Mouse (Mus musculus): ENCODE measurements at regions not wholly inside any gene's neighbourhood (a gene's known extent, or its start where the extent isn't known, plus 50 kb on each side); places are given as distances from the start of the nearest gene placed in this dataset.

- Histone ChIP-seq H3K4me2 (ENCODE audit: low read length) (peak overlapping the region; percentile 2; the same call in 1 of the 2 replicates), H3K4me1 (ENCODE audit: control insufficient read depth, insufficient read depth, low read depth, low read length) (peaks cover 19% of the 10 kb centered on the region), H3K4me3 (ENCODE audit: low read length) (no peak overlapping the region), H3K27me3 (replicated peaks; ENCODE audit: control insufficient read depth, insufficient read depth, low read length) (no peaks in the 10 kb centered on the region), H3K9ac (ENCODE audit: low read depth, low read length) (no peak overlapping the region), H3K36me3 (ENCODE audit: control insufficient read depth, insufficient read depth, low read length) (no peaks in the 10 kb centered on the region), H3K27ac (ENCODE audit: low read depth, low read length) (no peak overlapping the region), H3K9me3 (ENCODE audit: control insufficient read depth, low read length) (no peaks in the 10 kb centered on the region)
- peak; percentile 51; the same call in 1 of the 2 replicates for ATAC-seq
- 9% methylated on average over 4 of the region's 4 CpGs for WGBS
These were observed 165.8 kb downstream of the Spry2 start for GRCm38 (mm10) chr14:105730786-105731185.

DNA sequence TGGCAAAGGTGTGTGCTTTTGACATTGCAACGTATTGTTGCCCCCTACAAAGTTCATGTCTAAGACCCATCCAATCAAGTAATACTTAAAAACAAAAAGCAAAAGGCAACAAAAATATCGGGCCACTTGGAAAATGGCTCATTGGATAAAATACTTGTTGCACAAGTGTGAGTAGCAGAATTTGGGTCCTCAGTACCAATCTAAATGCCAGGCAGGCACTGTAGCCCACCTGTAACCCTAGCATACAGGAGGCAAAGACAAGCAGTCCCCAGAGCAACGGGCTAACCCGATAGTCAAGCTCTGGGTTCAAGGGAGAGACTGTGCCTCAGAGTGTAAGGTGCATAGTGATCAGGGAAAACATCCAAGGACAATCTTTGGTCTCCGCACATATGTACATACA, 167.8 kb downstream of the Spry2 start:
- no peak overlapping the region for H3K27ac ChIP-seq (ENCODE audit: low read depth, low read length)
- WGBS, result 96% methylated on average over 5 of the region's 5 CpGs
- no peaks in the 10 kb centered on the region for H3K36me3 ChIP-seq (ENCODE audit: control insufficient read depth, insufficient read depth, low read length)
- no peak for ATAC-seq
- no peak overlapping the region for H3K4me2 ChIP-seq (ENCODE audit: low read length)
- H3K27me3 ChIP-seq (replicated peaks; ENCODE audit: control insufficient read depth, insufficient read depth, low read length), result no peaks in the 10 kb centered on the region
- H3K4me3 ChIP-seq (ENCODE audit: low read length), result no peak overlapping the region
- no peak overlapping the region for H3K9ac ChIP-seq (ENCODE audit: low read depth, low read length)
- no peaks in the 10 kb centered on the region for H3K9me3 ChIP-seq (ENCODE audit: control insufficient read depth, low read length)
- peaks cover 19% of the 10 kb centered on the region for H3K4me1 ChIP-seq (ENCODE audit: control insufficient read depth, insufficient read depth, low read depth, low read length)

DNA sequence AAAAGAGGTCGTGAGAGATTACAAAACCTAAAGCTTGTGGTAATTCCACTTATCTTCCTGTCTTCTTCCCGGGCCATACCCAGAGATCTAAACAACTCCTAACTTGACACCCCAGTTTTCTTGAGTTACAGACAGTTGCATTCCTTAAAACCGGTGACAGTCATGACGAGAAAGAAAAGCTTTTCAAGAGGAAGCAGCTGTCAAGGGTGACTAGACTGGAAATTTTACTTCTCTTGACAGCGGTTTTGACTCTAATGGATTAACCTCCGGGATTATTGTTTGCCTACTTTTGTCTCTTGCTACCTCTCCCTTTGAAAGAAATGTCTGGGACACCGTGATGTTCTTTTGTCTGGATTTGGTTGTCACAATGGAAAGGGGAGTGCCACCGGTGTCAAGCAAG, 170.9 kb downstream of the Spry2 start:
- no peak overlapping the region for H3K4me3 ChIP-seq (ENCODE audit: low read length)
- WGBS, result 39% methylated on average over 8 of the region's 8 CpGs
- H3K9me3 ChIP-seq (ENCODE audit: control insufficient read depth, low read length), result no peaks in the 10 kb centered on the region
- no peaks in the 10 kb centered on the region for H3K36me3 ChIP-seq (ENCODE audit: control insufficient read depth, insufficient read depth, low read length)
- H3K27ac ChIP-seq (ENCODE audit: low read depth, low read length), result no peak overlapping the region
- ATAC-seq, result no peak
- no peak overlapping the region for H3K9ac ChIP-seq (ENCODE audit: low read depth, low read length)
- H3K4me1 ChIP-seq (ENCODE audit: control insufficient read depth, insufficient read depth, low read depth, low read length), result peaks cover 1% of the 10 kb centered on the region
- H3K4me2 ChIP-seq (ENCODE audit: low read length), result no peak overlapping the region
- no peaks in the 10 kb centered on the region for H3K27me3 ChIP-seq (replicated peaks; ENCODE audit: control insufficient read depth, insufficient read depth, low read length)

- H3K9ac ChIP-seq (ENCODE audit: low read depth, low read length), result no peak overlapping the region
- no peaks in the 10 kb centered on the region for H3K27me3 ChIP-seq (replicated peaks; ENCODE audit: control insufficient read depth, insufficient read depth, low read length)
- H3K9me3 ChIP-seq (ENCODE audit: control insufficient read depth, low read length), result no peaks in the 10 kb centered on the region
- no peaks in the 10 kb centered on the region for H3K4me1 ChIP-seq (ENCODE audit: control insufficient read depth, insufficient read depth, low read depth, low read length)
- H3K36me3 ChIP-seq (ENCODE audit: control insufficient read depth, insufficient read depth, low read length), result no peaks in the 10 kb centered on the region
- 78% methylated on average over 2 of the region's 2 CpGs for WGBS
- no peak overlapping the region for H3K4me3 ChIP-seq (ENCODE audit: low read length)
- H3K4me2 ChIP-seq (ENCODE audit: low read length), result no peak overlapping the region
- ATAC-seq, result no peak
- H3K27ac ChIP-seq (ENCODE audit: low read depth, low read length), result no peak overlapping the region
These were observed 173.7 kb downstream of the Spry2 start for GRCm38 (mm10) chr14:105722923-105723322.

DNA sequence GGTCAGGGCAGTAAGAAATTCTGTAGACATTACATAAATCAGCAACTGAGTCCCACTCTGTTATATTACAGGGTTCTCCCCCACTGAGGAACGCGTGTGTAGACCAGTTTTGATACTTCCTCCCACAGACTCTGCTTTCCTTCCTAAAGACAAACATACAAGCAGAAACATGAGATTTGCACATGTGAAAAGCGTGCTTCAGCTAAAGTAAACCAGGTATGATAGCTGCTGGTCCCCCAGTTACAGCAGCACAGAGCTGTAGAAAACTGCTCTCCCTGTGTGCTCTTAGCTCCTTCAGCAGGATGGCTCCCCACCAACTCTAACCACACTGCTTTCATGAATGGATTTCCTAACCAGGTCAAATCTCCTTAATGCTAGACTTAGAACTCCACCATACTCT, 175.0 kb downstream of the Spry2 start:
- no peak for ATAC-seq
- Histone ChIP-seq H3K27ac (ENCODE audit: low read depth, low read length) (no peak overlapping the region), H3K27me3 (replicated peaks; ENCODE audit: control insufficient read depth, insufficient read depth, low read length) (no peaks in the 10 kb centered on the region), H3K9me3 (ENCODE audit: control insufficient read depth, low read length) (no peaks in the 10 kb centered on the region), H3K36me3 (ENCODE audit: control insufficient read depth, insufficient read depth, low read length) (no peaks in the 10 kb centered on the region), H3K9ac (ENCODE audit: low read depth, low read length) (no peak overlapping the region), H3K4me3 (ENCODE audit: low read length) (no peak overlapping the region), H3K4me1 (ENCODE audit: control insufficient read depth, insufficient read depth, low read depth, low read length) (no peaks in the 10 kb centered on the region), H3K4me2 (ENCODE audit: low read length) (no peak overlapping the region)
- WGBS, result 87% methylated on average over 3 of the region's 3 CpGs

GRCm38 (mm10) chr14:105720816-105721510, 175.7 kb downstream of the Spry2 start:
- H3K36me3 ChIP-seq (ENCODE audit: control insufficient read depth, insufficient read depth, low read length), result no peaks in the 10 kb centered on the region
- H3K4me2 ChIP-seq (ENCODE audit: low read length), result no peak overlapping the region
- H3K4me1 ChIP-seq (ENCODE audit: control insufficient read depth, insufficient read depth, low read depth, low read length), result no peaks in the 10 kb centered on the region
- 85% methylated on average over 6 of the region's 6 CpGs for WGBS
- H3K9me3 ChIP-seq (ENCODE audit: control insufficient read depth, low read length), result no peaks in the 10 kb centered on the region
- ATAC-seq, result no peak
- no peak overlapping the region for H3K4me3 ChIP-seq (ENCODE audit: low read length)
- H3K27me3 ChIP-seq (replicated peaks; ENCODE audit: control insufficient read depth, insufficient read depth, low read length), result no peaks in the 10 kb centered on the region
- H3K27ac ChIP-seq (ENCODE audit: low read depth, low read length), result no peak overlapping the region
- H3K9ac ChIP-seq (ENCODE audit: low read depth, low read length), result no peak overlapping the region

GRCm38 (mm10) chr14:105718676-105719441, 177.8 kb downstream of the Spry2 start:
- Histone ChIP-seq H3K4me3 (ENCODE audit: low read length) (no peak overlapping the region), H3K36me3 (ENCODE audit: control insufficient read depth, insufficient read depth, low read length) (no peaks in the 10 kb centered on the region), H3K27ac (ENCODE audit: low read depth, low read length) (no peak overlapping the region), H3K4me1 (ENCODE audit: control insufficient read depth, insufficient read depth, low read depth, low read length) (no peaks in the 10 kb centered on the region), H3K4me2 (ENCODE audit: low read length) (no peak overlapping the region), H3K9me3 (ENCODE audit: control insufficient read depth, low read length) (no peaks in the 10 kb centered on the region), H3K27me3 (replicated peaks; ENCODE audit: control insufficient read depth, insufficient read depth, low read length) (no peaks in the 10 kb centered on the region), H3K9ac (ENCODE audit: low read depth, low read length) (no peak overlapping the region)
- 73% methylated on average over 6 of the region's 6 CpGs for WGBS
- no peak for ATAC-seq

- Histone ChIP-seq H3K9ac (ENCODE audit: low read depth, low read length) (no peak overlapping the region), H3K4me3 (ENCODE audit: low read length) (no peak overlapping the region), H3K4me2 (ENCODE audit: low read length) (no peak overlapping the region), H3K4me1 (ENCODE audit: control insufficient read depth, insufficient read depth, low read depth, low read length) (no peaks in the 10 kb centered on the region), H3K27ac (ENCODE audit: low read depth, low read length) (no peak overlapping the region), H3K27me3 (replicated peaks; ENCODE audit: control insufficient read depth, insufficient read depth, low read length) (no peaks in the 10 kb centered on the region), H3K36me3 (ENCODE audit: control insufficient read depth, insufficient read depth, low read length) (no peaks in the 10 kb centered on the region), H3K9me3 (ENCODE audit: control insufficient read depth, low read length) (no peaks in the 10 kb centered on the region)
- no peak for ATAC-seq
- 82% methylated on average over 2 of the region's 2 CpGs for WGBS
These were observed 178.8 kb downstream of the Spry2 start for GRCm38 (mm10) chr14:105717821-105718220.

GRCm38 (mm10) chr14:105708691-105709090, 187.9 kb downstream of the Spry2 start:
- no peak overlapping the region for H3K9ac ChIP-seq (ENCODE audit: low read depth, low read length)
- H3K27me3 ChIP-seq (replicated peaks; ENCODE audit: control insufficient read depth, insufficient read depth, low read length), result no peaks in the 10 kb centered on the region
- H3K4me3 ChIP-seq (ENCODE audit: low read length), result no peak overlapping the region
- no peak overlapping the region for H3K27ac ChIP-seq (ENCODE audit: low read depth, low read length)
- H3K9me3 ChIP-seq (ENCODE audit: control insufficient read depth, low read length), result no peaks in the 10 kb centered on the region
- H3K36me3 ChIP-seq (ENCODE audit: control insufficient read depth, insufficient read depth, low read length), result no peaks in the 10 kb centered on the region
- 60% methylated on average over 2 of the region's 2 CpGs for whole genome bisulfite sequencing
- H3K4me1 ChIP-seq (ENCODE audit: control insufficient read depth, insufficient read depth, low read depth, low read length), result no peaks in the 10 kb centered on the region
- no peak overlapping the region for H3K4me2 ChIP-seq (ENCODE audit: low read length)
- ATAC-seq, result no peak
